Mouse (Mus musculus): ENCODE results near the gene Pnkp. TPM values are rescaled to one million over a fixed set of nuclear protein-coding genes. Genes with fewer than 3 reads are reported as not detected.
"Not testable (repeated sequence)": the region's sequence is repeated elsewhere in the genome, so short reads cannot be mapped to it uniquely, and the experiment has no call there.

The Pnkp gene
- polyA plus RNA-seq, 1 experiment from 2014 or later = 29.4 TPM

GRCm38 (mm10) chr7:44871181-44871580 is 14.2 kb downstream of the Pnkp start:
- H3K4me2 ChIP-seq (ENCODE audit: low read length) = no peak overlapping the region
- no peaks in the 10 kb centered on the region for H3K27me3 ChIP-seq (replicated peaks; ENCODE audit: control insufficient read depth, insufficient read depth, low read length)
- peaks cover 29% of the 10 kb centered on the region for H3K4me1 ChIP-seq (replicated peaks; ENCODE audit: control insufficient read depth, insufficient read depth, low read length)
- ATAC-seq = no peak
- H3K36me3 ChIP-seq (ENCODE audit: control insufficient read depth, insufficient read depth) = no peaks in the 10 kb centered on the region
- H3K9ac ChIP-seq (replicated peaks; ENCODE audit: low read depth, low read length) = no peak overlapping the region
- no peak overlapping the region for H3K27ac ChIP-seq (ENCODE audit: low read length)
- 27% methylated on average over 1 of the region's 1 CpGs for WGBS
- no peaks in the 10 kb centered on the region for H3K9me3 ChIP-seq (ENCODE audit: control insufficient read depth, low read length)
- no peak overlapping the region for H3K4me3 ChIP-seq (replicated peaks; ENCODE audit: low read length)

- peaks cover 23% of the 10 kb centered on the region for H3K4me1 ChIP-seq (replicated peaks; ENCODE audit: control insufficient read depth, insufficient read depth, low read length)
- H3K4me2 ChIP-seq (ENCODE audit: low read length); ATAC-seq; H3K9ac ChIP-seq (replicated peaks; ENCODE audit: low read depth, low read length); H3K9me3 ChIP-seq (ENCODE audit: control insufficient read depth, low read length); H3K4me3 ChIP-seq (replicated peaks; ENCODE audit: low read length); H3K27ac ChIP-seq (ENCODE audit: low read length); H3K27me3 ChIP-seq (replicated peaks; ENCODE audit: control insufficient read depth, insufficient read depth, low read length); H3K36me3 ChIP-seq (ENCODE audit: control insufficient read depth, insufficient read depth): not testable (repeated sequence)
- 92% methylated on average over 2 of the region's 2 CpGs for WGBS
Observed at GRCm38 (mm10) chr7:44871774-44872173, 14.8 kb downstream of the Pnkp start.

- no peak for ATAC-seq
- H3K4me1 ChIP-seq (replicated peaks; ENCODE audit: control insufficient read depth, insufficient read depth, low read length) = no peaks in the 10 kb centered on the region
- WGBS = 87% methylated on average over 14 of the region's 14 CpGs
- no peaks in the 10 kb centered on the region for H3K9me3 ChIP-seq (ENCODE audit: control insufficient read depth, low read length)
- no peaks in the 10 kb centered on the region for H3K27me3 ChIP-seq (replicated peaks; ENCODE audit: control insufficient read depth, insufficient read depth, low read length)
- peaks cover 35% of the 10 kb centered on the region for H3K36me3 ChIP-seq (ENCODE audit: control insufficient read depth, insufficient read depth)
- H3K27ac ChIP-seq (ENCODE audit: low read length) = no peak overlapping the region
- H3K4me2 ChIP-seq (ENCODE audit: low read length) = no peak overlapping the region
- H3K4me3 ChIP-seq (replicated peaks; ENCODE audit: low read length) = no peak overlapping the region
- H3K9ac ChIP-seq (replicated peaks; ENCODE audit: low read depth, low read length) = no peak overlapping the region
Observed at GRCm38 (mm10) chr7:44877833-44878232, 20.9 kb downstream of the Pnkp start.

- WGBS = 96% methylated on average over 3 of the region's 3 CpGs
- peaks cover 37% of the 10 kb centered on the region for H3K36me3 ChIP-seq (ENCODE audit: control insufficient read depth, insufficient read depth)
- H3K4me2 ChIP-seq (ENCODE audit: low read length) = no peak overlapping the region
- no peaks in the 10 kb centered on the region for H3K27me3 ChIP-seq (replicated peaks; ENCODE audit: control insufficient read depth, insufficient read depth, low read length)
- H3K27ac ChIP-seq (ENCODE audit: low read length) = no peak overlapping the region
- H3K9ac ChIP-seq (replicated peaks; ENCODE audit: low read depth, low read length) = no peak overlapping the region
- no peaks in the 10 kb centered on the region for H3K9me3 ChIP-seq (ENCODE audit: control insufficient read depth, low read length)
- ATAC-seq = no peak
- no peak overlapping the region for H3K4me3 ChIP-seq (replicated peaks; ENCODE audit: low read length)
- H3K4me1 ChIP-seq (replicated peaks; ENCODE audit: control insufficient read depth, insufficient read depth, low read length) = peaks cover 1% of the 10 kb centered on the region
Observed at GRCm38 (mm10) chr7:44883036-44883435, 26.1 kb downstream of the Pnkp start.

GRCm38 (mm10) chr7:44884637-44885036 is 27.7 kb downstream of the Pnkp start:
- no peak for ATAC-seq
- Histone ChIP-seq H3K4me2 (ENCODE audit: low read length) (no peak overlapping the region), H3K4me3 (replicated peaks; ENCODE audit: low read length) (no peak overlapping the region), H3K36me3 (ENCODE audit: control insufficient read depth, insufficient read depth) (peaks cover 22% of the 10 kb centered on the region), H3K9me3 (ENCODE audit: control insufficient read depth, low read length) (no peaks in the 10 kb centered on the region), H3K4me1 (replicated peaks; ENCODE audit: control insufficient read depth, insufficient read depth, low read length) (peaks cover 14% of the 10 kb centered on the region), H3K27me3 (replicated peaks; ENCODE audit: control insufficient read depth, insufficient read depth, low read length) (no peaks in the 10 kb centered on the region), H3K9ac (replicated peaks; ENCODE audit: low read depth, low read length) (no peak overlapping the region), H3K27ac (ENCODE audit: low read length) (no peak overlapping the region)
- 99% methylated on average over 5 of the region's 5 CpGs for WGBS

GRCm38 (mm10) chr7:44886964-44887363 is 30.0 kb downstream of the Pnkp start:
- no peaks in the 10 kb centered on the region for H3K27me3 ChIP-seq (replicated peaks; ENCODE audit: control insufficient read depth, insufficient read depth, low read length)
- peaks cover 29% of the 10 kb centered on the region for H3K4me1 ChIP-seq (replicated peaks; ENCODE audit: control insufficient read depth, insufficient read depth, low read length)
- H3K36me3 ChIP-seq (ENCODE audit: control insufficient read depth, insufficient read depth) = peaks cover 16% of the 10 kb centered on the region
- no peaks in the 10 kb centered on the region for H3K9me3 ChIP-seq (ENCODE audit: control insufficient read depth, low read length)
- H3K27ac ChIP-seq (ENCODE audit: low read length) = no peak overlapping the region
- WGBS = 88% methylated on average over 7 of the region's 7 CpGs
- H3K9ac ChIP-seq (replicated peaks; ENCODE audit: low read depth, low read length) = no peak overlapping the region
- H3K4me2 ChIP-seq (ENCODE audit: low read length) = no peak overlapping the region
- no peak overlapping the region for H3K4me3 ChIP-seq (replicated peaks; ENCODE audit: low read length)
- ATAC-seq = no peak

- no peak overlapping the region for H3K9ac ChIP-seq (replicated peaks; ENCODE audit: low read depth, low read length)
- H3K27ac ChIP-seq (ENCODE audit: low read length) = no peak overlapping the region
- no peaks in the 10 kb centered on the region for H3K9me3 ChIP-seq (ENCODE audit: control insufficient read depth, low read length)
- 82% methylated on average over 13 of the region's 13 CpGs for WGBS
- no peak for ATAC-seq
- no peak overlapping the region for H3K4me3 ChIP-seq (replicated peaks; ENCODE audit: low read length)
- no peak overlapping the region for H3K4me2 ChIP-seq (ENCODE audit: low read length)
- H3K27me3 ChIP-seq (replicated peaks; ENCODE audit: control insufficient read depth, insufficient read depth, low read length) = no peaks in the 10 kb centered on the region
- peaks cover 8% of the 10 kb centered on the region for H3K36me3 ChIP-seq (ENCODE audit: control insufficient read depth, insufficient read depth)
- H3K4me1 ChIP-seq (replicated peaks; ENCODE audit: control insufficient read depth, insufficient read depth, low read length) = peaks cover 33% of the 10 kb centered on the region
Observed at GRCm38 (mm10) chr7:44888256-44889105, 31.5 kb downstream of the Pnkp start.

GRCm38 (mm10) chr7:44890180-44890579 is 33.2 kb downstream of the Pnkp start:
- peaks cover 50% of the 10 kb centered on the region for H3K4me1 ChIP-seq (replicated peaks; ENCODE audit: control insufficient read depth, insufficient read depth, low read length)
- 85% methylated on average over 6 of the region's 7 CpGs for WGBS

GRCm38 (mm10) chr7:44890737-44891136 is 33.8 kb downstream of the Pnkp start:
- peaks cover 2% of the 10 kb centered on the region for H3K36me3 ChIP-seq (ENCODE audit: control insufficient read depth, insufficient read depth)
- H3K27me3 ChIP-seq (replicated peaks; ENCODE audit: control insufficient read depth, insufficient read depth, low read length) = no peaks in the 10 kb centered on the region
- peak overlapping the region; percentile 90 for H3K4me3 ChIP-seq (replicated peaks; ENCODE audit: low read length)
- no peak for ATAC-seq
- H3K9ac ChIP-seq (replicated peaks; ENCODE audit: low read depth, low read length) = peak overlapping the region; percentile 45
- no peaks in the 10 kb centered on the region for H3K9me3 ChIP-seq (ENCODE audit: control insufficient read depth, low read length)
- no peak overlapping the region for H3K27ac ChIP-seq (ENCODE audit: low read length)
- WGBS = 28% methylated on average over 4 of the region's 4 CpGs
- H3K4me1 ChIP-seq (replicated peaks; ENCODE audit: control insufficient read depth, insufficient read depth, low read length) = peaks cover 51% of the 10 kb centered on the region
- peak overlapping the region; percentile 95 for H3K4me2 ChIP-seq (ENCODE audit: low read length)

More at GRCm38 (mm10) chr7:44890180-44890579, 33.2 kb downstream of the Pnkp start:
- peak overlapping the region; percentile 95 for H3K4me2 ChIP-seq (ENCODE audit: low read length)
- H3K27me3 ChIP-seq (replicated peaks; ENCODE audit: control insufficient read depth, insufficient read depth, low read length) = no peaks in the 10 kb centered on the region
- H3K9ac ChIP-seq (replicated peaks; ENCODE audit: low read depth, low read length) = no peak overlapping the region
- ATAC-seq = no peak
- H3K27ac ChIP-seq (ENCODE audit: low read length) = no peak overlapping the region
- H3K9me3 ChIP-seq (ENCODE audit: control insufficient read depth, low read length) = no peaks in the 10 kb centered on the region
- H3K4me3 ChIP-seq (replicated peaks; ENCODE audit: low read length) = no peak overlapping the region
- peaks cover 3% of the 10 kb centered on the region for H3K36me3 ChIP-seq (ENCODE audit: control insufficient read depth, insufficient read depth)
